8 mouse cellular contexts compared by ENCODE assay signal in genomic region chr2:131063404-131063864, GRCm38 (mm10). TPM values are rescaled to one million over a fixed set of nuclear protein-coding genes. Genes with fewer than 3 reads are reported as not detected.
A peak's percentile ranks its signal among the peaks of the same experiment; 100 is the strongest.
DNase-seq lines count a peak whose midpoint lies in the region; ATAC-seq and TF ChIP-seq lines count a peak whose summit lies in the region.

Adam33 (minus strand) TSS chr2:131063814.

- H3K36me3 ChIP-seq in kidney, embryonic 14.5 days (ENCODE audit: control insufficient read depth, insufficient read depth, low read length), result no peaks in the 10 kb centered on the region
- H3K36me3 ChIP-seq in forebrain, postnatal 0 days (ENCODE audit: insufficient read depth), result no peaks in the 10 kb centered on the region
- H3K36me3 ChIP-seq in limb, embryonic 15.5 days, result no peaks in the 10 kb centered on the region
- no peaks in the 10 kb centered on the region for H3K36me3 ChIP-seq in small intestine, adult 2 months (ENCODE audit: control insufficient read depth, insufficient read depth, low read length)

- no peaks in the 10 kb centered on the region for H3K9me3 ChIP-seq in kidney, embryonic 14.5 days (ENCODE audit: control insufficient read depth, low read length)
- no peaks in the 10 kb centered on the region for H3K9me3 ChIP-seq in forebrain, postnatal 0 days (ENCODE audit: low read length)
- H3K9me3 ChIP-seq in limb, embryonic 15.5 days, result no peaks in the 10 kb centered on the region

- H3K4me2 ChIP-seq in kidney, embryonic 14.5 days (replicated peaks; ENCODE audit: low read depth, low read length), result peak within 1 kb of the TSS; percentile 45
- H3K4me2 ChIP-seq in forebrain, postnatal 0 days (ENCODE audit: low read depth), result peak within 1 kb of the TSS; percentile 42
- H3K4me2 ChIP-seq in limb, embryonic 15.5 days, result peak within 1 kb of the TSS; percentile 67

- peak; percentile 56 for ATAC-seq in kidney, embryonic 14.5 days (ENCODE audit: low FRiP score, low TSS enrichment)
- no peak for ATAC-seq in forebrain, postnatal 0 days
- ATAC-seq in limb, embryonic 15.5 days (ENCODE audit: insufficient number of reproducible peaks, low FRiP score, low TSS enrichment, low read depth), result no peak
- no peak for ATAC-seq in activated CD4-positive, CD25-positive, alpha-beta regulatory T cell, adult 4 months

- H3K9ac ChIP-seq in kidney, embryonic 14.5 days (ENCODE audit: low read depth, low read length), result peak within 1 kb of the TSS; percentile 25
- H3K9ac ChIP-seq in forebrain, postnatal 0 days, result no peak within 1 kb of the TSS
- H3K9ac ChIP-seq in limb, embryonic 15.5 days, result peak within 1 kb of the TSS; percentile 33; the same call in 1 of the 2 replicates

- WGBS in kidney, embryonic 14.5 days, result 4% methylated on average over 23 of the region's 27 CpGs
- 2% methylated on average over 23 of the region's 27 CpGs for whole genome bisulfite sequencing in forebrain, postnatal 0 days
- 2% methylated on average over 26 of the region's 27 CpGs for WGBS in limb, embryonic 15.5 days
- 3% methylated on average over 27 of the region's 27 CpGs for WGBS in small intestine, adult 2 months

- TF ChIP-seq POLR2A in small intestine, adult 2 months (IDR thresholded peaks at IDR 0.05; ENCODE audit: low read depth, low read length), result no peak

- DNase-seq in kidney, adult 8-10 months, result no peak
- DNase-seq in adrenal gland, postnatal 14 days, result peak; percentile 57
- DNase-seq in forebrain, postnatal 0 days, result no peak
- no peak for DNase-seq in layer of hippocampus, postnatal 14 days (ENCODE audit: low spot score in 2 of 2)

- no peak for TF ChIP-seq CTCF in forebrain, postnatal 0 days (IDR thresholded peaks at IDR 0.05; ENCODE audit: low read depth)
- no peak for TF ChIP-seq CTCF in small intestine, adult 2 months (IDR thresholded peaks at IDR 0.05; ENCODE audit: extremely low read depth, insufficient read length, insufficient replicate concordance, low read depth, low read length)

- H3K27me3 ChIP-seq in kidney, embryonic 14.5 days (ENCODE audit: control insufficient read depth, insufficient read depth, low read length), result peaks cover 21% of the 10 kb centered on the region; the same call in 1 of the 2 replicates
- peaks cover 6% of the 10 kb centered on the region; the same call in 1 of the 2 replicates for H3K27me3 ChIP-seq in forebrain, postnatal 0 days (ENCODE audit: insufficient read depth, low read length)
- H3K27me3 ChIP-seq in limb, embryonic 15.5 days, result peaks cover 22% of the 10 kb centered on the region; the same call in 1 of the 2 replicates
- H3K27me3 ChIP-seq in small intestine, adult 2 months (ENCODE audit: control insufficient read depth, insufficient read depth, low read length), result peaks cover 6% of the 10 kb centered on the region

- no peak within 1 kb of the TSS for H3K27ac ChIP-seq in kidney, embryonic 14.5 days (ENCODE audit: low read depth, low read length)
- H3K27ac ChIP-seq in forebrain, postnatal 0 days (ENCODE audit: low read depth, low read length), result no peak within 1 kb of the TSS
- H3K27ac ChIP-seq in limb, embryonic 15.5 days, result peak within 1 kb of the TSS; percentile 87; the same call in 1 of the 2 replicates
- H3K27ac ChIP-seq in small intestine, adult 2 months (ENCODE audit: insufficient read depth, low read depth, low read length), result peak within 1 kb of the TSS; percentile 17; the same call in 1 of the 2 replicates

- peak within 1 kb of the TSS; percentile 20 for H3K4me3 ChIP-seq in kidney, embryonic 14.5 days (ENCODE audit: low read length)
- 0 out of 2 replicates have a peak within 1 kb of the TSS, but pooled peaks have one; percentile 16 for H3K4me3 ChIP-seq in forebrain, postnatal 0 days (ENCODE audit: low read depth, low read length)
- H3K4me3 ChIP-seq in limb, embryonic 15.5 days, result peak within 1 kb of the TSS; percentile 38
- H3K4me3 ChIP-seq in small intestine, adult 2 months (ENCODE audit: low read depth, low read length), result peak within 1 kb of the TSS; percentile 30

- peaks cover 12% of the 10 kb centered on the region for H3K4me1 ChIP-seq in kidney, embryonic 14.5 days (ENCODE audit: control insufficient read depth, insufficient read depth, low read length)
- no peaks in the 10 kb centered on the region for H3K4me1 ChIP-seq in forebrain, postnatal 0 days (ENCODE audit: insufficient read depth)
- peaks cover 60% of the 10 kb centered on the region for H3K4me1 ChIP-seq in limb, embryonic 15.5 days
- no peaks in the 10 kb centered on the region for H3K4me1 ChIP-seq in small intestine, adult 2 months (ENCODE audit: control insufficient read depth, insufficient read depth, insufficient read length, low read length)

RNA-seq across cellular contexts. Expression of gene Adam33, which starts in this region (rescaled TPM):
- polyA plus RNA-seq in kidney, embryonic 14.5 days (2014; fragmentation: Nextera tagmentation; extraction: Ambion mirVana), result 0.89 and 1.0 TPM in 2 replicates
- 4.4 and 4.5 TPM in 2 replicates for total RNA-seq in adrenal gland, postnatal 14 days (2021)
- 0.77 and 3.1 TPM in 2 replicates for total RNA-seq in forebrain, postnatal 0 days (2014; rRNA removed)
- polyA plus RNA-seq in forebrain, postnatal 0 days (2015; fragmentation: Nextera tagmentation; extraction: Ambion mirVana), result 0.82 and 0.85 TPM in 2 replicates
- 69.2 and 77.5 TPM in 2 replicates for polyA plus RNA-seq in limb, embryonic 15.5 days (2015; fragmentation: Nextera tagmentation; extraction: Ambion mirVana)
- polyA plus RNA-seq in small intestine, adult 2 months (2012; rRNA removed), result 12.4 and 13.1 TPM in 2 replicates
- total RNA-seq in layer of hippocampus, postnatal 14 days (2021), result under 1 TPM; 0.50 to 0.67 TPM
- polyA plus RNA-seq in activated CD4-positive, CD25-positive, alpha-beta regulatory T cell, adult 4 months (2017; shearing (Covaris generic)), result not detected

Comparison
In these comparisons a context has a peak if more than half of its experiments do, and no peak if none do; other contexts are left out.
1. H3K27ac ChIP-seq: peak in limb, embryonic 15.5 days (single experiment) and small intestine, adult 2 months (single experiment); none in kidney, embryonic 14.5 days (single experiment) and forebrain, postnatal 0 days (single experiment).
2. Peak in every context shown above with its lines, with median percentiles within 50 percentile points of each other: H3K4me2 ChIP-seq and H3K4me3 ChIP-seq.